Mouse (Mus musculus): ENCODE results near the gene Rgma.

- TF ChIP-seq POLR2A (IDR thresholded peaks at IDR 0.05; ENCODE audit: insufficient read depth, low read length) (no peak), CTCF (IDR thresholded peaks at IDR 0.05; ENCODE audit: low read depth, low read length) (no peak), EP300 (IDR thresholded peaks at IDR 0.05; ENCODE audit: insufficient read depth, low read depth, low read length) (no peak)
Observed at GRCm38 (mm10) chr7:73412419-73412818, 37.1 kb downstream of the Rgma start.
